Mouse (Mus musculus): Measurements from ENCODE around the gene Hpcal1. TPM values are rescaled to one million over a fixed set of nuclear protein-coding genes. Genes with fewer than 3 reads are reported as not detected.

The Hpcal1 gene
- 26.8 and 33.4 TPM in 2 replicates for total RNA-seq (2021)
- long read RNA-seq, experiment 1, transcript Hpcal1-201 (4 exons, 1,526 nt) = major isoform, 27 of 38 reads
- long read RNA-seq, experiment 1, partial matches to known transcripts = 1 of 38 reads
- long read RNA-seq, experiment 1, other reads (novel, unspliced or antisense) = 9 of 38 reads
- long read RNA-seq, experiment 2, transcript Hpcal1-201 (4 exons, 1,526 nt) = major isoform, 13 of 16 reads
- long read RNA-seq, experiment 2, partial matches to known transcripts = 0 of 16 reads
- long read RNA-seq, experiment 2, other reads (novel, unspliced or antisense) = 2 of 16 reads

- DNase-seq = peak; percentile 98
Observed at GRCm38 (mm10) chr12:17690564-17691281, at the start of gene Hpcal1. Gene Hpcal1 (plus strand): TSS chr12:17690856.

- no peak for DNase-seq
Observed at GRCm38 (mm10) chr12:17641269-17641668, 49.4 kb upstream of the Hpcal1 start.

- DNase-seq = no peak
Observed at GRCm38 (mm10) chr12:17644385-17645222, 46.1 kb upstream of the Hpcal1 start.

GRCm38 (mm10) chr12:17646457-17646856 is 44.2 kb upstream of the Hpcal1 start:
- no peak for DNase-seq

GRCm38 (mm10) chr12:17651223-17652095 is 39.2 kb upstream of the Hpcal1 start:
- DNase-seq = no peak

GRCm38 (mm10) chr12:17652216-17653050 is 38.2 kb upstream of the Hpcal1 start:
- no peak for DNase-seq

- DNase-seq = no peak
Observed at GRCm38 (mm10) chr12:17653051-17653783, 37.4 kb upstream of the Hpcal1 start.

- DNase-seq = no peak
Observed at GRCm38 (mm10) chr12:17657561-17658195, 33.0 kb upstream of the Hpcal1 start.

GRCm38 (mm10) chr12:17658521-17658920 is 32.1 kb upstream of the Hpcal1 start:
- peak; percentile 16 for DNase-seq

GRCm38 (mm10) chr12:17661483-17661920 is 29.2 kb upstream of the Hpcal1 start:
- DNase-seq = peak; percentile 22

GRCm38 (mm10) chr12:17663991-17664635 is 26.5 kb upstream of the Hpcal1 start:
- DNase-seq = no peak

- no peak for DNase-seq
Observed at GRCm38 (mm10) chr12:17665906-17666326, 24.7 kb upstream of the Hpcal1 start.

- DNase-seq = peak; percentile 34
Observed at GRCm38 (mm10) chr12:17666616-17667015, 24.0 kb upstream of the Hpcal1 start.

- DNase-seq = no peak
Observed at GRCm38 (mm10) chr12:17673729-17674128, 16.9 kb upstream of the Hpcal1 start.

GRCm38 (mm10) chr12:17674182-17674812 is 16.4 kb upstream of the Hpcal1 start:
- no peak for DNase-seq

- no peak for DNase-seq
Observed at GRCm38 (mm10) chr12:17677743-17678142, 12.9 kb upstream of the Hpcal1 start.

- no peak for DNase-seq
Observed at GRCm38 (mm10) chr12:17679571-17679970, 11.1 kb upstream of the Hpcal1 start.

GRCm38 (mm10) chr12:17682161-17682560 is 8.5 kb upstream of the Hpcal1 start:
- DNase-seq = no peak
